ENCODE assay signal across 10 mouse cellular contexts in the genomic region with DNA sequence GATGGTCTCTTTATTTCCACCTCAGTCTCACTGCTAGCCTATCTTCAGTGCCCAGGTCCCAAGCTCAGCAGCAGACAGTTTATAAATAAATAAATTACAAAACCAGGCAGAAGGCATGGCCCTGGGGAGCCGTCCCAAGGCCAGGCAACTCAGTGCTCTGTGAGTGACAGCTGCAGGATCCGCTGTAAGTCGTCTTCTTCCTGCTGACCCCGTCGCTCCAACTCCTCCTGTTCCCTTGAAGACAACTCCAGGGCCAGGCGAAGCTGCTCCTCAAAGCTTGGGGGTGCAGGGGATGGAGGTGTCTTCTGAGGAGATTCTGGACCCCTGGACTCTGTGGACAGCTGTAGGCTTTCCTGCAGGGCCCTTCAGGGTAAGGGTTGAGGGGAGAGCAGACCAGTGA. TPM values are rescaled to one million over a fixed set of nuclear protein-coding genes. Genes with fewer than 3 reads are reported as not detected.
"Had no signal": no experiment of that assay in that cellular context is flagged by ENCODE, and none has a peak within 500 bp of the region (broad histone marks: within the 10 kb centered on the region; RNA-seq: fewer than 3 reads in every experiment).

No protein-coding gene starts in this region.

- DNase-seq: kidney, postnatal 36 days; layer of hippocampus, postnatal 36 days; liver; liver, embryonic 13.5 days; liver, postnatal 0 days; lung, postnatal 14 days; thymus, postnatal 4 days had no signal

RNA-seq across cellular contexts. Expression of a gene that starts 56.0 kb away (rescaled TPM):
- total RNA-seq: layer of hippocampus, adult 18-20 months; layer of hippocampus, postnatal 36 days; left cerebral cortex, adult 8-10 months; left cerebral cortex, postnatal 36 days had no signal
